Mouse (Mus musculus): ENCODE results near the gene Tmem138.
"Not testable (repeated sequence)": the region's sequence is repeated elsewhere in the genome, so short reads cannot be mapped to it uniquely, and the experiment has no call there.

Tmem138 gene

GRCm38 (mm10) chr19:10565217-10565616 lies 11.9 kb downstream of the Tmem138 start:
- no peak for DNase-seq

- DNase-seq = no peak
Measured at GRCm38 (mm10) chr19:10564278-10564677, 12.9 kb downstream of the Tmem138 start.

GRCm38 (mm10) chr19:10562351-10562750 lies 14.8 kb downstream of the Tmem138 start:
- DNase-seq = no peak

DNA sequence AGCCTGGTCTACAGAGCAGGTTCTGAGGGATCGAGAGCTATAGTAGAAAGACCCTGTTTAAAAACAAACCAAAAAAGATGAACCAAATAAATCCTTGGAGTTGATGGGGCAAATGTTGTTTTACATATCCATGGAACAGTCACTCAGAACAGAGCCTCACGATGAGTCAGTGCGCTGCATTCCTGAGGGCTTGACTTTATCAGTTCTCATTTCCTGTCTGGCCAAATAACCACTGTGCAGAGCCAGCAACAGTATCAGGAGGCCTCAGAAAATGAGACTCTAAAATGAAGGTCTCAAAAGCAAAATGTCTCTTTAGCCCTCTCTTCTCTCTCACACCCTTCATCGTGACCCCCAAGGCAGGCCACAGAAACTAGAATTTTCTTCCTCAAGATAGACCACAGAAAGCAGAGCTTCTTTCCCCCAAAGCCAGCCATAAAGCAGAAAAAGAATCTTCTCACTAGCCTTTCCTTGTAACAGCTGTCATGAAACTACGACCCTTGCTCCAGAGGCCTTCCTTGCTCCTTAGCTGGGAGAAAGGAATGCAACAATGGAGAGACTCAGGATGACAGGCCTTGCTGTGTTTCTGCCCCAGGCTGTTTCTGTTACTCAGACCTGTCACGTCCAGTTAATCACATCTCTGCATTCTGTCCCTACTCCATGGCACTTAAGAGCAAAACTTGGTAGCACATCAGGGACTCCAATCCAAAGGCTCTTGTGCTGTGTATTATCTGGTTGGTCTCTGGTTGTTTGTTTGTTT lies 15.4 kb downstream of the Tmem138 start:
- no peak for DNase-seq

DNA sequence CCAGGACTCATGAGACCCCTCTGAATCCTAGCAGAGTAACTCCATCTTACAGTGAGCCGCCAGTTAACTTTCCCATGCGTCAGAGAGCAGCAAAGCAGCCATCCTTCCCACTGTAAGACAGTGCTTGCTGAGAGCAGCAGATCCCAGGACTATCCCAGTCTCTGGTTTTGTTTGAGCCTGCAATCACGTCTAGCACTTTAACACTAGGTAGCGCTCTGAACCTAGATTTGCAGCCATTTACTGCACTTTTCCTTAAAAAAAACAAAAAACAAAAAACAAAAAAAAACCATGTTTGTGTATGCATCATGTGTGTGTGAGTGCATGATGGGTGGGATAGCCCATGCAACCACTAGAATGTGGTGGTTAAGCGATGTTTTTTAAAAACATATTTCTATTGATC lies 17.1 kb downstream of the Tmem138 start:
- DNase-seq = no peak

DNA sequence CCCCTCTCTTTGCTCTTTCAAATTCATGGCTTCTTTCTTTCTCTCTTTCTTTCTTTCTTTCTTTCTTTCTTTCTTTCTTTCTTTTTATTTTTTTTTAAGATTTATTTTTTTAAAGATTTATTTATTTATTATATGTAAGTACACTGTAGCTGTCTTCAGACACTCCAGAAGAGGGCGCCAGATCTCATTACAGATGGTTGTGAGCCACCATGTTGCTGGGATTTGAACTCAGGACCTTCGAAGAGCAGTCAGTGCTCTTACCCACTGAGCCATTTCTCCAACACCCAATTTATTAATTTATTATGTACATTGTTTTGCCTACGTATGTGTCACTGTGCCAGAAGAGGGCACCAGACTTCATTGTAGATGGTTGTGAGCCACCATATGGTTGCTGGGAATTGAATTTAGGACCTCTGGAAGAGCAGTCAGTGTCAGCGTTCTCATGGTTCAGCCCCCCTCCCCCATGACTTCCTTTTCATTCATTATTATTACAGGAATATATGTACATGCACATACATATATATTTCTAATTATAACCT lies 19.3 kb downstream of the Tmem138 start:
- DNase-seq = not testable (repeated sequence)

DNA sequence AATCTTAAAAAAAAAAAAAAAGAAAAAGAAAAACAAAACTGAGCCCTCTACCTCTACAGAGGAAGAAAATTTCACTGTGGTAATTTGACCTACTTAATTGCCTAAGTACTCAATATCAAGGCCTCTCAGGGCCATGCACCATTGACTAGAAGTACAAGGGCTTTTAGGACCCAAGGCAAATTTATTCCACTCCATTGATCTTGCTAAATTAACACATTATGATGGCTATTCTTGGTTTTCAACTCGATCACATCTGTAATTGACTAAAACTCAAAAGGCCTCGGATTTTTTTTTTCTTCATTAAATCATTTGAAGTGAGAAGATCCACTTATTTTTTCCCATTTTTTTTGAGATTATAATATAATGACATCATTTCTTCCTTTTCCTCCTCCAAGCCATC lies 19.7 kb downstream of the Tmem138 start:
- DNase-seq = no peak

- DNase-seq = no peak
Measured at GRCm38 (mm10) chr19:10557001-10557400, 20.2 kb downstream of the Tmem138 start.

DNA sequence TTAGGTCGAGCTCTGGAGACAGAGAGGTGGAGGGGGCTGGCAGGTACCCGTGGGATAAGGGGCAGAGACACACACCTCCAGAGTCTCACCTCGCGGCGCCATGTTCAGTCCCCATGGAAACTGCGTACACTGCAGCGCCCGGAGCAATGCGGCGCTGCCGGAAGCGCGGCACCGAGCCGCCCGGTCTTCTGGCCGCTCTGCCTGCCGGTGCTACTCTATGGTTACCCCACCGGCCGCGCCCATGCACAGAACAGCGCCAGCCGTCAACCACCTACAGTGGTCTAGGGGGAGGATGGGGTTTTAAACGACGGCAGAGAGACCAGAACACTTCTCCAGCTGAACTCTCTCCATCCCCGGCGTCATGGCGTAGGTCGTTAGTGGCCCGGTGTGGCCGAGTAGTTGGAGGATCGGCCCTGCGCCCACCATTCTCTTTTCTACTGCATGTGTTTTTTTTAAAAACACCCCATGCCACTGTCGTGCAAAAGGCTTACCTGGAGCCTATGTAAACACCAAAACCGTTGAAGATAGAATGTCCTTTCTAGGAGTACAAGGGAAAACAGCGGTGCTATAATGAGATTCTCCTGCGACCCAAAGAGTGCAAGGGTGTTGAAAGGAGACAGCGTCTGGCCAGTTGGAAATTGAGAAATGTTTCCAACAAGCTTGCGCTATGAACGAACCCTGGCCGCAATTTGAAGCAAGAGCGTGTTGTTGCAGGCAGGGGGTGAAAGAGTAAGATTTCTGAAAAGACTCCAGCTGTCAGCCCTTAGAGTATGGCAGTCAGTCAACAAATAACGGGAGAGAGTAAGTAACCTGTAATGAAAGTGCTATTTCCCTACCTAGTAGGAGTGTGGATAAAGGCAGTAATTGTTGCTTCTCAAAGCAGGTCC lies 21.3 kb downstream of the Tmem138 start, which contains the start of gene Tmem216:
TSS of gene Tmem216 (minus strand) at position 615 of the 887 bp plus-strand sequence.
- DNase-seq = peak; percentile 88

- DNase-seq = no peak
Measured at GRCm38 (mm10) chr19:10539454-10539853, 37.7 kb downstream of the Tmem138 start.

- no peak for DNase-seq
Measured at GRCm38 (mm10) chr19:10530082-10530481, 47.1 kb downstream of the Tmem138 start.

GRCm38 (mm10) chr19:10525910-10526309 lies 51.3 kb downstream of the Tmem138 start, which contains the start of gene Sdhaf2:
Gene Sdhaf2, minus strand, starts transcription at chr19:10526142.
- peak; percentile 18 for DNase-seq

DNA sequence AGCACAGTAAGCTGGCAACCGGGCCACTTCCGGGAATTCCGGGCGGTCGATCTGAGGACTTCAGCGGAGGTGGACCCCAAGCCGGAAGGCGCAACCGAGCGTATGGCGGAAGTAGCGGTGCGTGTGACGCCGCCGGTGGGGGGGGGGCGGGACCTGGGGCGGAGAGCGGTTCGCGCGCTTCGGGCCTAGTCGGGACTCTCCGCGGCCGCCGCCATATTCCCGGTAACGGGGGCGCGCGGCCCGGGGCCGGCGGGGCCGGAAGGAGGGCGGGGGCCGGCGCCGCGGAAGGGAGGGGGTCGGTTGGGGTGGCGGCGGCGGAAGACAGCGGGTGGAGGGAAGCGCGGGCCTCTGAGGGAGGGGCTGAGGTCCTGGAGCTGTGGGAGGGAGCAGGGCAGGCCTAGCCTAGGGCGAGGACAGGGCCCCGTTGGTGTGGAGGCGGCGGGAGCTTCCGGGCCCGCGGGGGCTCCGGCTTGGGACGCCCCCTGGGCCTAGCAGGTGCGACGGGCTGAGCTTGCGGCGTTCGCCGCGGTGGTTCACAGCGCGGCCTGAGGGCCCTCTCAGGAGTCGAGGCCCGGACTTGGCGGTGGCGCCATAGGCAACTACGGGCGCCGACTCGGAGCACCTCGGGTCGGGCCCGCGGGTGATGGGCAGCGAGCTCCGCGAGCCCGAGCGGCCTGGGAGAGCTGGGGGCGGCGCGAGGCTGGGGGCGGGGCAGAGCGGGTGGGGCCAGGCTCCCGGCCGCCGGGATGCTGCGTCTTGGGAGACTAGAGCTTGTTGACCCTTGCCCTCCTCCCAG lies 51.9 kb downstream of the Tmem138 start, which contains the start of gene Cpsf7:
TSS of gene Cpsf7 (plus strand) at position 161 of the 796 bp plus-strand sequence.
- DNase-seq = peak; percentile 87

GRCm38 (mm10) chr19:10524784-10525105 lies 52.4 kb downstream of the Tmem138 start:
- no peak for DNase-seq

DNA sequence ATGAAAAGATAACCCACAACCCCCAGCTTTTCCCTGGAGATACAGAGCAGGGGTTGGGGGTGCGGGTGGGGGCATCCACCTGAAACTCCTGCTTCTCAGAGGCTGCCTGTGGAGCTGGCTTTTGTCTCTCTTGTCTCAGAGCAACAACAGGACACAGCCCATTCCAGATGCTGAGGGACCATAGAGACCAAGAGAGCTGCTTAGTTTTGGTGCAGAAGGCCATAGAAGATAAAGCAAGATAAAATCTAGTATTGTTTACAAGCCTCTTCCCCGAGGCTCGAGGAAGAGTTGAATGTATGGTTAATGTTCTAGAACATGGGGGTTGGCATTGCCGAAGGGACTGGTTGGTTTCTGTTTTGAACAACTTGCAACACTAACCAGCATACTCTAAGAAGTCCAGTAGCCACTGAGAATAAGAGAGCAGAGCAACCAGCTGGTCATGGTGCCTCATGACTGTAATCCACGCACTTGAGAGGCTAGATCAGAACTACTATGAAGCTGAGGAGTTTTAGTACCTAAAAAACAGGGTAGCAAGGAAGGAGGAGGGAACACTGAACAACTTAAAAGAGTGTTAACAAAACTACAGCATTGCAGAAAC lies 53.6 kb downstream of the Tmem138 start:
- no peak for DNase-seq

DNA sequence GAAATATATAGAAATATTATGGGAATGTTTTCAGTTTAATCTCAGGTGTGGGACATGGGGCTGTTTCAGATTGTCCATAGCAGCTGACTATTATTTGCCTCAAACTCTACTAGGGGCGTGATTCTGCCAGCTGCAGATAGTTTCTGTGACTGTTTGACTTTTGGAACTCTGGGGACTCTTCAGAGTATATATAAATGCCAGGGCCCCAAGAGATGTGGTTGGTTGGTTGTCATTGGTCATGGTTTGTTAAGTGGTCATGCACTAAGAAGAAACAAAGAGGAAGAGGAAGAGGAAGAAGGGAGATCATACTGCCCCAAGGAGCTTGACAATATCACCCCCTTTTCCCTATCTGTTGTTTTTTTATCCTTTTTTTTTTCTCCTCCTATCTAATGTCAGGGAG lies 55.2 kb downstream of the Tmem138 start:
- no peak for DNase-seq

All from right cerebral cortex, postnatal 25 days (tissue).